Mouse (Mus musculus) forebrain, embryonic 14.5 days (tissue): Measurements from ENCODE around the gene Olfr90. TPM values are rescaled to one million over a fixed set of nuclear protein-coding genes. Genes with fewer than 3 reads are reported as not detected.

Experiments used
- ATAC-seq: fragments of 200-750 bp; cut with Nextera tagmentation; 2 replicates; pipeline ENCODE4 v1.8.0; 2017; ENCODE audit warnings: mild to moderate bottlenecking, moderate library complexity
- DNase-seq: peaks from one replicate; pipeline ENCODE4 v3.0.0-alpha.2; 2015; ENCODE audit warnings: low spot score
- H3K27ac ChIP-seq: fragments of 300-500 bp; sonication (generic); 2 replicates; pipeline ENCODE4 v1.5.1; 2014; ENCODE audit warnings: low read depth, mild to moderate bottlenecking, control low read depth, low read length, moderate library complexity
- H3K27me3 ChIP-seq: fragments of 300-500 bp; sonication (generic); replicated peaks from 2 replicates; pipeline ENCODE4 v1.6.1; 2014; ENCODE audit warnings: low read length, control low read depth, mixed read lengths; ENCODE audit not compliant: control insufficient read depth, insufficient read depth
- H3K36me3 ChIP-seq: fragments of 300-500 bp; sonication (generic); 2 replicates; pipeline ENCODE4 v1.6.1; 2014; ENCODE audit warnings: low read length, control low read depth; ENCODE audit not compliant: control insufficient read depth, insufficient read depth
- H3K4me1 ChIP-seq: fragments of 300-500 bp; sonication (generic); 2 replicates; pipeline ENCODE4 v1.6.1; 2014; ENCODE audit warnings: antibody characterized with exemption, low read length, control low read depth; ENCODE audit not compliant: control insufficient read depth, insufficient read depth
- H3K4me2 ChIP-seq: fragments of 300-500 bp; sonication (generic); 2 replicates; pipeline ENCODE4 v1.6.1; 2014; ENCODE audit warnings: mild to moderate bottlenecking, control low read depth, low read length
- H3K4me3 ChIP-seq: fragments of 300-500 bp; sonication (generic); 2 replicates; pipeline ENCODE4 v1.5.1; 2014; ENCODE audit warnings: low read depth, low read length, control low read depth
- H3K9ac ChIP-seq: fragments of 300-500 bp; sonication (generic); 2 replicates; pipeline ENCODE4 v1.6.1; 2014; ENCODE audit warnings: mild to moderate bottlenecking, low read length, control low read depth, moderate library complexity
- H3K9me3 ChIP-seq: fragments of 300-500 bp; sonication (generic); replicated peaks from 2 replicates; pipeline ENCODE4 v1.6.1; 2016; ENCODE audit warnings: low read length, control low read depth, mixed read lengths; ENCODE audit not compliant: control insufficient read depth
- WGBS: fragments of 180-500 bp; shearing (Covaris S2); extraction: QIAGEN DNeasy Blood & Tissue Kit; methylation state at CpG from one replicate; pipeline ENCODE4 v1.1.7; 2014; 5-methylcytosine and 5-hydroxymethylcytosine counted together
- polyA plus RNA-seq: library from polyadenylated mRNA; unstranded; fragments of >200 nt; fragmentation: Nextera tagmentation; extraction: Ambion mirVana; gene quantifications from 2 replicates; pipeline ENCODE4 v1.2.1, GENCODE M21; 2014

Gene Olfr90
- polyA plus RNA-seq, 1 experiment from 2014 or later = not detected

DNA sequence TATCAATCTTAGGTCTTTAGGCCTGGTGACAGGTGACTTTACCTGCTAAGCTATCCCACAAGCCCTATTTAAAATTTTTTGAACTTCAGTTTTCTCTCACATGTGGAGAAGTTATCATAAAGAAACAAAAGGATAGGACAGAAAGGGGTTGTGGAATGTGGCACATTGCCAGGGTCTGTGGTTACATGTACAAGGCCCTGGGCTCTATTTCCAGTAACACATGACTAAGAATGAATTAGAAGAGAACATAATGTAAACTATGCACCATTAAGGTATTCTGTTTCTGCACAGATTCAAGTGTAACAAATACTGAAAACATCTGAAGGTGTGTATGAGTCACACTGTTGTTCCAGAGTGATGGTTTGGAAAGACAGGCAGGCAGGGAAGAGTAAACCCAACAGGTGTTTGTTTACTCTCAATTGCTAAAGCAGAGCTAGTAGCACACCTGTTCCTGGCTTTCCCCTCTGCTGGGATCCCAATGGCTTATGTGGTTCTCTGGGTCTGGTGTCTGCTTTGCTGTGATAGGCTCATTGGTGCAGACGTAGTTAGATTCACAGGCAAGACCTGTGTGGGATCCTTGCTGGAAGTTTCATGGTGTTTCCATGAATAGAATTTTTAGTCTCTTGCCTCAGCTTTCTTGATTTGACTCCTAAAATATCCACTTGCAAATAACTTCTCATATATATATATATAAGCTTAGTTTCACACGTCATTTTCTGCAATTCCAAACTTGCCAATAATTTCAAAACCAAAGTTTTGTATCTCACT, 49.0 kb downstream of the Olfr90 start:
- H3K27ac ChIP-seq = no peak overlapping the region
- no peak for ATAC-seq

More for the DNA sequence above, 49.0 kb downstream of the Olfr90 start:
- no peaks in the 10 kb centered on the region for H3K4me1 ChIP-seq
- H3K4me2 ChIP-seq = no peak overlapping the region
- no peaks in the 10 kb centered on the region for H3K36me3 ChIP-seq
- H3K27me3 ChIP-seq = no peaks in the 10 kb centered on the region
- no peaks in the 10 kb centered on the region for H3K9me3 ChIP-seq
- DNase-seq = no peak
- WGBS = 80% methylated on average over 2 of the region's 2 CpGs
- no peak overlapping the region for H3K9ac ChIP-seq
- no peak overlapping the region for H3K4me3 ChIP-seq

Other genes starting within 250 kb of the Olfr90 start
- 0.48 and 0.49 TPM in 2 replicates for gene Trim15, start 221.3 kb downstream of the Olfr90 start, polyA plus RNA-seq
- 1.1 and 2.1 TPM in 2 replicates for gene Trim10, start 218.9 kb downstream of the Olfr90 start, polyA plus RNA-seq
- gene Trim40, start 198.4 kb downstream of the Olfr90 start, polyA plus RNA-seq = not detected in 2 replicates
- gene Trim31, start 190.4 kb downstream of the Olfr90 start, polyA plus RNA-seq = not detected in 2 replicates
- 0.24 and 0.75 TPM in 2 replicates for gene Rnf39, start 145.6 kb downstream of the Olfr90 start, polyA plus RNA-seq
- 188 and 228 TPM in 2 replicates for gene Ppp1r11, start 136.8 kb downstream of the Olfr90 start, polyA plus RNA-seq
- 78.3 and 87.9 TPM in 2 replicates for gene Znrd1, start 129.9 kb downstream of the Olfr90 start, polyA plus RNA-seq
- gene Znrd1as, start 129.9 kb downstream of the Olfr90 start, polyA plus RNA-seq = 5.5 and 6.3 TPM in 2 replicates
- 0.35 TPM in 1 of 2 replicates, not detected in the other for gene 2410137M14Rik, start 107.3 kb downstream of the Olfr90 start, polyA plus RNA-seq
- 0.77 and 1.0 TPM in 2 replicates for gene H2-M5, start 99.0 kb downstream of the Olfr90 start, polyA plus RNA-seq
- 199 and 268 TPM in 2 replicates for gene Zfp57, start 87.3 kb downstream of the Olfr90 start, polyA plus RNA-seq
- 0.98 and 1.4 TPM in 2 replicates for gene Mog, start 65.1 kb downstream of the Olfr90 start, polyA plus RNA-seq
- gene Gabbr1, start 42.5 kb downstream of the Olfr90 start, polyA plus RNA-seq = 53.4 and 60.5 TPM in 2 replicates
- not detected in 2 replicates for gene Olfr91, start 9.8 kb upstream of the Olfr90 start, polyA plus RNA-seq
- not detected in 2 replicates for gene Olfr92, start 31.6 kb upstream of the Olfr90 start, polyA plus RNA-seq
- not detected in 2 replicates for gene Olfr93, start 73.0 kb upstream of the Olfr90 start, polyA plus RNA-seq
- not detected in 2 replicates for gene Ubd, start 105.4 kb upstream of the Olfr90 start, polyA plus RNA-seq
- not detected in 2 replicates for gene Olfr94, start 112.5 kb upstream of the Olfr90 start, polyA plus RNA-seq
- not detected in 2 replicates for gene Olfr95, start 124.6 kb upstream of the Olfr90 start, polyA plus RNA-seq
- gene Olfr96, start 131.6 kb upstream of the Olfr90 start, polyA plus RNA-seq = not detected in 2 replicates
- not detected in 2 replicates for gene Olfr97, start 148.8 kb upstream of the Olfr90 start, polyA plus RNA-seq
- gene Olfr98, start 175.2 kb upstream of the Olfr90 start, polyA plus RNA-seq = not detected in 2 replicates
- gene H2-M3, start 181.7 kb upstream of the Olfr90 start, polyA plus RNA-seq = 1.1 and 1.2 TPM in 2 replicates
- not detected in 2 replicates for gene Olfr99, start 195.0 kb upstream of the Olfr90 start, polyA plus RNA-seq
- gene Olfr101, start 215.8 kb upstream of the Olfr90 start, polyA plus RNA-seq = not detected in 2 replicates
- not detected in 2 replicates for gene Olfr102, start 228.6 kb upstream of the Olfr90 start, polyA plus RNA-seq